Comparison of ENCODE assay signal across 9 mouse cellular contexts in genomic region chr13:67278314-67278713, GRCm38 (mm10). TPM values are rescaled to one million over a fixed set of nuclear protein-coding genes. Genes with fewer than 3 reads are reported as not detected.
DNase-seq lines count a peak whose midpoint lies in the region; ATAC-seq lines count a peak whose summit lies in the region.
"Had no signal": no experiment of that assay in that cellular context is flagged by ENCODE, and none has a peak within 500 bp of the region (broad histone marks: within the 10 kb centered on the region; RNA-seq: fewer than 3 reads in every experiment).

Gene Zfp458, minus strand, starts transcription at chr13:67278466.

- H3K4me2 ChIP-seq in midbrain, embryonic 14.5 days (ENCODE audit: low read length) = no peak within 1 kb of the TSS
- H3K4me2 ChIP-seq in embryonic facial prominence, embryonic 14.5 days (ENCODE audit: low read depth, low read length) = peak within 1 kb of the TSS; percentile 29; the same call in 1 of the 2 replicates
- H3K4me2 ChIP-seq: neural tube, embryonic 12.5 days had no signal

- H3K9ac ChIP-seq in midbrain, embryonic 14.5 days (replicated peaks; ENCODE audit: low read length) = no peak within 1 kb of the TSS
- no peak within 1 kb of the TSS for H3K9ac ChIP-seq in embryonic facial prominence, embryonic 14.5 days (ENCODE audit: low read depth, low read length)
- H3K9ac ChIP-seq: neural tube, embryonic 12.5 days had no signal

- H3K27ac ChIP-seq in midbrain, embryonic 14.5 days (replicated peaks; ENCODE audit: low read depth, low read length) = no peak within 1 kb of the TSS
- H3K27ac ChIP-seq in midbrain, embryonic 10.5 days (replicated peaks) = no peak within 1 kb of the TSS
- H3K27ac ChIP-seq in embryonic facial prominence, embryonic 14.5 days (replicated peaks; ENCODE audit: low read depth, low read length) = no peak within 1 kb of the TSS
- H3K27ac ChIP-seq: neural tube, embryonic 12.5 days had no signal

- WGBS in midbrain, embryonic 14.5 days = 51% methylated on average over 7 of the region's 7 CpGs
- WGBS in midbrain, embryonic 10.5 days = 52% methylated on average over 7 of the region's 7 CpGs
- WGBS in embryonic facial prominence, embryonic 14.5 days = 42% methylated on average over 7 of the region's 7 CpGs

- H3K36me3 ChIP-seq in midbrain, embryonic 14.5 days (ENCODE audit: control insufficient read depth, insufficient read depth, low read length) = no peaks in the 10 kb centered on the region
- H3K36me3 ChIP-seq in midbrain, embryonic 10.5 days = no peaks in the 10 kb centered on the region
- H3K36me3 ChIP-seq in embryonic facial prominence, embryonic 14.5 days (ENCODE audit: control insufficient read depth, insufficient read depth, low read length) = no peaks in the 10 kb centered on the region
- H3K36me3 ChIP-seq: neural tube, embryonic 12.5 days had no signal

- no peaks in the 10 kb centered on the region for H3K27me3 ChIP-seq in midbrain, embryonic 14.5 days (ENCODE audit: control insufficient read depth, insufficient read depth, low read length)
- H3K27me3 ChIP-seq in midbrain, embryonic 10.5 days (ENCODE audit: low read depth, poor library complexity, severe bottlenecking) = no peaks in the 10 kb centered on the region
- no peaks in the 10 kb centered on the region for H3K27me3 ChIP-seq in embryonic facial prominence, embryonic 14.5 days (replicated peaks; ENCODE audit: control insufficient read depth, insufficient read depth, low read length)
- H3K27me3 ChIP-seq: neural tube, embryonic 12.5 days had no signal

- no peaks in the 10 kb centered on the region for H3K4me1 ChIP-seq in midbrain, embryonic 14.5 days (ENCODE audit: control insufficient read depth, insufficient read depth, low read length)
- H3K4me1 ChIP-seq in midbrain, embryonic 10.5 days = no peaks in the 10 kb centered on the region
- H3K4me1 ChIP-seq in embryonic facial prominence, embryonic 14.5 days (ENCODE audit: control insufficient read depth, insufficient read depth, low read length) = no peaks in the 10 kb centered on the region
- H3K4me1 ChIP-seq: neural tube, embryonic 12.5 days had no signal

- ATAC-seq in midbrain, embryonic 14.5 days (ENCODE audit: low FRiP score, low TSS enrichment) = no peak; the same call in 1 of the 2 replicates
- peak; percentile 53; the same call in 1 of the 2 replicates for ATAC-seq in embryonic facial prominence, embryonic 14.5 days (ENCODE audit: low read depth)

- H3K4me3 ChIP-seq in midbrain, embryonic 14.5 days (replicated peaks; ENCODE audit: low read depth, low read length) = no peak within 1 kb of the TSS
- H3K4me3 ChIP-seq in midbrain, embryonic 10.5 days = no peak within 1 kb of the TSS
- no peak within 1 kb of the TSS for H3K4me3 ChIP-seq in embryonic facial prominence, embryonic 14.5 days (ENCODE audit: low read depth, low read length)
- H3K4me3 ChIP-seq: neural tube, embryonic 12.5 days had no signal

- DNase-seq in midbrain, embryonic 14.5 days = peak; percentile 47
- no peak for DNase-seq in midbrain, embryonic 10.5 days (ENCODE audit: low spot score)
- DNase-seq in embryonic facial prominence, embryonic 14.5 days (ENCODE audit: low spot score) = peak; percentile 54
- peak; percentile 17 for DNase-seq in layer of hippocampus, adult 9-11 months
- peak; percentile 72 for DNase-seq in lung, postnatal 36 days
- no peak for DNase-seq in adrenal gland, adult (ENCODE audit: inconsistent age in 2 of 2, low spot score in 1 of 2)
- DNase-seq in thymus, adult 18-20 months = no peak
- DNase-seq in thymus, postnatal 10 days (ENCODE audit: low spot score in 2 of 2) = no peak

- no peaks in the 10 kb centered on the region for H3K9me3 ChIP-seq in midbrain, embryonic 14.5 days (ENCODE audit: control insufficient read depth, low read length)
- no peaks in the 10 kb centered on the region for H3K9me3 ChIP-seq in midbrain, embryonic 10.5 days (replicated peaks)
- no peaks in the 10 kb centered on the region for H3K9me3 ChIP-seq in embryonic facial prominence, embryonic 14.5 days (ENCODE audit: control insufficient read depth, low read length)
- H3K9me3 ChIP-seq: neural tube, embryonic 12.5 days had no signal

RNA-seq across cellular contexts. Expression of gene Zfp458, which starts in this region (rescaled TPM):
- 7.0 and 8.3 TPM in 2 replicates for polyA plus RNA-seq in midbrain, embryonic 14.5 days (2014; fragmentation: Nextera tagmentation; extraction: Ambion mirVana)
- 1.3 and 1.7 TPM in 2 replicates for polyA plus RNA-seq in midbrain, embryonic 10.5 days (2016; fragmentation: Nextera tagmentation; extraction: Ambion mirVana)
- polyA plus RNA-seq in embryonic facial prominence, embryonic 14.5 days (2014; fragmentation: Nextera tagmentation; extraction: Ambion mirVana) = 1.8 and 2.0 TPM in 2 replicates

Comparison
In these comparisons a context has a peak if more than half of its experiments do, and no peak if none do; other contexts are left out.
1. DNase-seq: peak in midbrain, embryonic 14.5 days (single experiment), embryonic facial prominence, embryonic 14.5 days (single experiment), layer of hippocampus, adult 9-11 months (single experiment) and lung, postnatal 36 days (single experiment); none in midbrain, embryonic 10.5 days (single experiment), adrenal gland, adult (0 of 2), thymus, adult 18-20 months (0 of 2) and thymus, postnatal 10 days (0 of 2).